Mouse (Mus musculus): ENCODE measurements around the gene Dcun1d4.
"Not testable (repeated sequence)": the region's sequence is repeated elsewhere in the genome, so short reads cannot be mapped to it uniquely, and the experiment has no call there.

The Dcun1d4 gene

GRCm38 (mm10) chr5:73548838-73549237 is 68.0 kb downstream of the Dcun1d4 start:
- no peak for DNase-seq

GRCm38 (mm10) chr5:73551836-73552235 is 71.0 kb downstream of the Dcun1d4 start:
- DNase-seq: no peak

- no peak for DNase-seq
These were observed 73.1 kb downstream of the Dcun1d4 start for GRCm38 (mm10) chr5:73553903-73554302.

GRCm38 (mm10) chr5:73555096-73555852 is 74.5 kb downstream of the Dcun1d4 start:
- peak; percentile 58 for DNase-seq

DNA sequence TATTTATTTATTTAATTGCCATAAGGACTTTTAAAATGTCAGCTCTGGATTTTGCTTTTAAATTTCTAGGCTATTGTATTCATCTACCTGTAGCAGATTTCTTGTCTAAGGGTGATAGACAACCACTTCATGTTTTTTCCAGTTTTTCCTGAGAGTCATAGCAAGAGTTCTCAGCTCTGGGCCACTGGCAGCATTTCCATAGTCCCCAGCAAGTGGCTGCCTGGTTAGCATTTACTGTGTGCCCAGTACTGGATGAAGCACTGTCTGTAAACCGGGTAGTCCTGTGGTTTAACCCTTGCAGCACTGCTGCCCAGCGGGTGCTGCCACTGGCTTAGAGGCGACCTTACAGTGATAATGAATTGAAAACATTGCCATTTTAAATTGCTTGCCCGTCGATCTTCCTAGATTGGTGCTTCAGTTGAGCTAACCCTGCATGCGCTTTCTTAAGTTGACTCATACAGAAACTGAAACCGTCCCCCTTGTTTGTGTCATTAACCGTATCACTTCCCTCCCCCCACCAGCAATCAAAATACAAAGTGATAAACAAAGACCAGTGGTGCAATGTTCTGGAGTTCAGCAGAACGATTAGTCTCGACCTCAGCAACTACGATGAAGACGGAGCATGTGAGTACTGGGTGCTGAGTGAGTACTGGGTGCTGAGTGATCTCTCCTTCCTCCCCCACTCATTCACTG is 76.1 kb downstream of the Dcun1d4 start:
- peak; percentile 51 for DNase-seq

DNA sequence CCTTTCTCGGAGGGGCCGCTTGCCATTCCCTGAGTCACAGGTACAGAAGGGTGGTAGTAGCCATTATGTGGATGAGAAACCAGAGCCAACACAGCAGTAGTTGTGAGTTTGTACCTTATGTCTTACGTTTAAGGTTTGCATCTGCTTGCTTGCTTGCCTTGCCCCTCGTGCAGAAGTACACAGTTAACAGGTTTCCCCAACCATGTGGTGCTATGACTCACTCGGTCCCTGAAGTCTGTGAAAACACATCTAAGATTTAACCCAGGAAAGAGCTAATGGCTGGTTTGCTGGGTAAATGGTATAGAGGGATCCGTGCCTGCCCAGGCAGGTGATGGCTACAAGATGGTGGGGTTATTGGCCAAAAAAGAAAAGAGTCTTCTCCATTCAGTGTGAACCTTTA is 78.0 kb downstream of the Dcun1d4 start:
- DNase-seq: no peak

- no peak for DNase-seq
These were observed 83.2 kb downstream of the Dcun1d4 start for GRCm38 (mm10) chr5:73564038-73564437.

- DNase-seq: peak; percentile 56
These were observed 85.3 kb downstream of the Dcun1d4 start for GRCm38 (mm10) chr5:73566119-73566518.

DNA sequence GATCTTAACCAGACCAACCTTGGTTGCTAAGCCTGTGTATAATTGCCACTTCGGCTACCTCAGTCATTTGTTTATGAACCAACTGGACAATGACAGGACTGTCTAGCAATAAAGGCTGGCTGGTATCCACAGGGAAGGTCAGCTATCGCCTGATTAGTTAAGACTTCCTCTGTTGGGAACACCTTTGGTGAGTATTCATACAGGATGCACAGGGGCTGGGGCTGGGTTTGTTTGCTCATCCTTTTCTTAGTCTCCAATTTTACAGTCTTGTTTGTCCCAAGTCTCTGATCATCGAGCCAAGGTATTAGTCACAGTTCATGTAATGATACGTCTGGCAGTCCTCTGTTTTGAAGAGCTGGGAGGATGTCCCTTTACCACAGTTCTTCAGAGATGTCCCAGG is 86.1 kb downstream of the Dcun1d4 start:
- DNase-seq: no peak

- no peak for DNase-seq
These were observed 88.4 kb downstream of the Dcun1d4 start for GRCm38 (mm10) chr5:73569181-73569580.

- no peak for DNase-seq
These were observed 90.8 kb downstream of the Dcun1d4 start for GRCm38 (mm10) chr5:73571395-73572156.

GRCm38 (mm10) chr5:73572846-73573245 is 92.0 kb downstream of the Dcun1d4 start:
- DNase-seq: no peak

GRCm38 (mm10) chr5:73573789-73574188 is 93.0 kb downstream of the Dcun1d4 start:
- peak; percentile 59 for DNase-seq

DNA sequence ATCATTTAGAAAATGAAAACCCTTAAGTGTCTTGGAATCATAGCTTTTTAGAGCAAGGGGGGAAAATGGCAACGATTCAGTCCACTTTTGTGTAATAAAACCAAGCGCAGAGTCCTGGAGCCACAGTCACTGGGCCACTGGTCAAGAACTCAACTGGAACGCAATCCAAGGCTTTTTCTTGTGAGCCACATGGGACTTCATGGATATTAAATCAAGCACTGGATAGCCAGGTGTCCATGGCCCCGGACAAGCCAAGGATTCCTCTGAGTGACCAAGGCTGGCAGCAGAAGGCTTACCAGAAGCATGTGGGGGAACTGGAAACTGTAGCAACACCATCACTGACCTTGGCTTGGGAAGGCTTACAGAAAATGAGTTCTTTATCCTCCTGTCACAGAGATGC is 93.8 kb downstream of the Dcun1d4 start:
- no peak for DNase-seq

DNA sequence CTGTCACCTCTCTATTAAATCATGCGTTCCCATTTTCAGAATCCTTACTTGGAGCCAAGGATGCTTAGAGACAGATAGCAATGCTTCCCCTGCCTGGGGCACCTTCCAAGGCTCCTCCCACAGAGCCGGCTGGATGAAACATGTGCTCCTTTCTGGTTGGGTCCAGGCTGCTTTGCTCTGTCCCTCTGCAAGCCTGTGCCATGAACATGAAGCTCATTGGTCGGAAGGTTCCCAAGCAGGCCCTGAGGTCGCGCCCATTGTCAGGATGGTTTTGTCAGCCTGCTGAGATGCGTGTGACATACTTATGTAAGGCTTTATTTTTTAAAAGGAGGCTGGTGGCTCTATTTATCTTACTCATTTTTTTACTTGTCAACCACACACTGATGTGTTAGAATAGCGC is 95.9 kb downstream of the Dcun1d4 start:
- no peak for DNase-seq

GRCm38 (mm10) chr5:73578131-73578530 is 97.3 kb downstream of the Dcun1d4 start:
- DNase-seq: no peak

- not testable (repeated sequence) for DNase-seq
These were observed 103.2 kb downstream of the Dcun1d4 start for GRCm38 (mm10) chr5:73584011-73584410.

- no peak for DNase-seq
These were observed 104.7 kb downstream of the Dcun1d4 start for GRCm38 (mm10) chr5:73585212-73586115.

DNA sequence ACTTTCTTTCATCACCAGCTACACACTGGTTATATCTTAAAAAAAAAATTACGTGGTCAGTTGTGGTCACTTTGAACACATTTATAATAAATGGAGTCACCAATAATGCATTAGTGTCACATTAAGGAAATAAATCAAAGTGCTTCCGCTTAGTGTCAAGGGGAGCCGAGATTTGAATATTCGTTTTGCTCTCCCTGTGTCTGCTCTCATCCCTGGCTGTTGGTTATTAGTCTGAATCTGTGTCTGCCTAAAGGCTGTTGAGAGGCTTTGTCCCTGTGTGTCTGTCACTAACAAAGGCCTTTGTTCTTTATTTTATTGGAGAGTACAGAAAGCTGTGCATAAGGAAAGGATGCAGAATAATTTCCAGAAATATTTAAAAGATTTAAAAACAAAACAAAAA is 105.8 kb downstream of the Dcun1d4 start:
- no peak for DNase-seq

- no peak for DNase-seq
These were observed 106.3 kb downstream of the Dcun1d4 start for GRCm38 (mm10) chr5:73587119-73587518.

GRCm38 (mm10) chr5:73598943-73599695 is 118.3 kb downstream of the Dcun1d4 start:
- no peak for DNase-seq

GRCm38 (mm10) chr5:73599991-73600390 is 119.2 kb downstream of the Dcun1d4 start:
- DNase-seq: no peak
